21 mouse cellular contexts compared by ENCODE assay signal in the genomic region with DNA sequence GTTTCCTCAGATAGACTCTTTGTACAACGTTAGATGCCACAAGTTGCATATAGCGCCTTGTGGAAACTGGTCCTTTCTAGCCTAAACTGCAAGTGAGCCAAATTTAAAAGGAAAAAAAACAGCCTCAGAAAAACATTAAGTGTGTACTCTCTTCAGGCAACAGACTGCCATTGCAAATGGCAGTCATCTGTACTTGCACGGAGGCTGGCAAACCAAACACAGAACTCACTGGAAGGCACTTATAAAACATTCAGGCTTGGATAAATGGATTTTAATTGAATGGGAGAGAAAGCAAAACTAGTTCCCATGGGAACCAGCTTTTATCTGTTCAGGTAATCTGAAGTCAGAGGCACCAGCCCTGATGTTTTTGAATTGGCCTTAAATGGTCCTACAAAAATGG.
DNase-seq lines count a peak whose midpoint lies in the region; ATAC-seq and TF ChIP-seq lines count a peak whose summit lies in the region.
"Had no signal": no experiment of that assay in that cellular context is flagged by ENCODE, and none has a peak within 500 bp of the region (broad histone marks: within the 10 kb centered on the region; RNA-seq: fewer than 3 reads in every experiment).

No protein-coding gene starts in this region.

- H3K4me3 ChIP-seq in forebrain, embryonic 16.5 days (replicated peaks; ENCODE audit: low read length) = no peak overlapping the region
- no peak overlapping the region for H3K4me3 ChIP-seq in forebrain, embryonic 10.5 days
- no peak overlapping the region for H3K4me3 ChIP-seq in layer of hippocampus, adult 2 months
- H3K4me3 ChIP-seq: embryonic facial prominence, embryonic 13.5 days; embryonic facial prominence, embryonic 15.5 days; erythroblast, embryonic 14.5 days; forebrain, embryonic 12.5 days had no signal

- H3K9ac ChIP-seq in forebrain, embryonic 16.5 days (replicated peaks; ENCODE audit: low read depth, low read length) = no peak overlapping the region
- H3K9ac ChIP-seq: embryonic facial prominence, embryonic 13.5 days; embryonic facial prominence, embryonic 15.5 days; forebrain, embryonic 12.5 days had no signal

- WGBS in forebrain, embryonic 16.5 days = 69% methylated on average over 3 of the region's 3 CpGs
- 90% methylated on average over 3 of the region's 3 CpGs for WGBS in forebrain, embryonic 10.5 days

- no peaks in the 10 kb centered on the region for H3K27me3 ChIP-seq in forebrain, embryonic 16.5 days (replicated peaks; ENCODE audit: control insufficient read depth, insufficient read depth, low read length)
- no peaks in the 10 kb centered on the region for H3K27me3 ChIP-seq in forebrain, embryonic 10.5 days (ENCODE audit: poor library complexity, severe bottlenecking)
- H3K27me3 ChIP-seq: embryonic facial prominence, embryonic 13.5 days; embryonic facial prominence, embryonic 15.5 days; forebrain, embryonic 12.5 days had no signal

- no peak overlapping the region for H3K27ac ChIP-seq in forebrain, embryonic 16.5 days (ENCODE audit: low read length)
- no peak overlapping the region for H3K27ac ChIP-seq in forebrain, embryonic 10.5 days
- 0 out of 2 replicates have a peak overlapping the region, but pooled peaks have one; percentile 39 for H3K27ac ChIP-seq in layer of hippocampus, adult 2 months
- H3K27ac ChIP-seq: embryonic facial prominence, embryonic 13.5 days; embryonic facial prominence, embryonic 15.5 days; forebrain, embryonic 12.5 days had no signal

- no peaks in the 10 kb centered on the region for H3K36me3 ChIP-seq in forebrain, embryonic 16.5 days (ENCODE audit: control insufficient read depth, insufficient read depth)
- no peaks in the 10 kb centered on the region for H3K36me3 ChIP-seq in forebrain, embryonic 10.5 days (replicated peaks)
- H3K36me3 ChIP-seq: embryonic facial prominence, embryonic 13.5 days; embryonic facial prominence, embryonic 15.5 days; forebrain, embryonic 12.5 days had no signal

- 0 out of 2 replicates have a peak, but pooled peaks have one; percentile 52 for ATAC-seq in forebrain, embryonic 16.5 days

- no peak for TF ChIP-seq POLR2A in brain, embryonic 14.5 days (IDR thresholded peaks at IDR 0.05; ENCODE audit: borderline replicate concordance, extremely low read depth, insufficient read depth, insufficient read length, poor library complexity, severe bottlenecking)

- H3K4me1 ChIP-seq in forebrain, embryonic 16.5 days (replicated peaks; ENCODE audit: control insufficient read depth, insufficient read depth, low read length) = peaks cover 8% of the 10 kb centered on the region
- H3K4me1 ChIP-seq in forebrain, embryonic 10.5 days = no peaks in the 10 kb centered on the region
- H3K4me1 ChIP-seq: embryonic facial prominence, embryonic 13.5 days; embryonic facial prominence, embryonic 15.5 days; forebrain, embryonic 12.5 days had no signal

- DNase-seq in forebrain, embryonic 10.5 days (ENCODE audit: extremely low spot score, low spot score) = no peak
- DNase-seq in layer of hippocampus, adult 2 months (ENCODE audit: low spot score in 2 of 2) = no peak
- DNase-seq in layer of hippocampus, postnatal 36 days = no peak
- DNase-seq in brain, adult 2 months (ENCODE audit: low read depth, low spot score) = peak; percentile 13
- peak; percentile 23 for DNase-seq in brain, embryonic 14.5 days (ENCODE audit: low read depth)
- no peak for DNase-seq in ovary, postnatal 14 days (ENCODE audit: low spot score)
- DNase-seq: adrenal gland, adult 2 months; adrenal gland, postnatal 10 days; adrenal gland, postnatal 25 days; cerebellum, adult 11 months; cerebellum, adult 18-20 months; cerebellum, adult 8-10 months; cerebellum, adult 9-11 months; cerebellum, postnatal 14 days; cerebellum, postnatal 36 days; embryo, embryonic 11 days had no signal

- no peaks in the 10 kb centered on the region for H3K9me3 ChIP-seq in forebrain, embryonic 16.5 days (ENCODE audit: control insufficient read depth, low read length)
- no peaks in the 10 kb centered on the region for H3K9me3 ChIP-seq in forebrain, embryonic 10.5 days
- H3K9me3 ChIP-seq: embryonic facial prominence, embryonic 13.5 days; embryonic facial prominence, embryonic 15.5 days; forebrain, embryonic 12.5 days had no signal

- H3K4me2 ChIP-seq in forebrain, embryonic 16.5 days (ENCODE audit: low read length) = no peak overlapping the region
- H3K4me2 ChIP-seq: embryonic facial prominence, embryonic 13.5 days; embryonic facial prominence, embryonic 15.5 days; forebrain, embryonic 12.5 days had no signal

- TF ChIP-seq CTCF in layer of hippocampus, adult 2 months (conservative IDR thresholded peaks at IDR 0.05) = no peak
- no peak for TF ChIP-seq CTCF in brain, embryonic 14.5 days (IDR thresholded peaks at IDR 0.05; ENCODE audit: borderline replicate concordance, extremely low read depth, insufficient read depth, insufficient read length)

Comparison
In these comparisons a context has a peak if more than half of its experiments do, and no peak if none do; other contexts are left out.
1. DNase-seq: peak in brain, adult 2 months (single experiment) and brain, embryonic 14.5 days (single experiment); none in forebrain, embryonic 10.5 days (single experiment), layer of hippocampus, adult 2 months (0 of 2), layer of hippocampus, postnatal 36 days (0 of 2) and ovary, postnatal 14 days (single experiment).